In genomic region chr4:150346651-150347386, GRCm38 (mm10) we compare ENCODE assay signal across 9 mouse cellular contexts.
A peak's percentile ranks its signal among the peaks of the same experiment; 100 is the strongest.
DNase-seq lines count a peak whose midpoint lies in the region; ATAC-seq lines count a peak whose summit lies in the region.
"Had no signal": no experiment of that assay in that cellular context is flagged by ENCODE, and none has a peak within 500 bp of the region (broad histone marks: within the 10 kb centered on the region; RNA-seq: fewer than 3 reads in every experiment).

No protein-coding gene starts in this region.

- H3K27me3 ChIP-seq in forebrain, embryonic 14.5 days (replicated peaks; ENCODE audit: control insufficient read depth, insufficient read depth, low read length) = no peaks in the 10 kb centered on the region
- no peaks in the 10 kb centered on the region for H3K27me3 ChIP-seq in kidney, embryonic 16.5 days (ENCODE audit: insufficient read depth, low read length)
- H3K27me3 ChIP-seq in neural tube, embryonic 13.5 days = no peaks in the 10 kb centered on the region

- no peak overlapping the region for H3K4me2 ChIP-seq in forebrain, embryonic 14.5 days (ENCODE audit: low read length)
- peak overlapping the region; percentile 35; the same call in 1 of the 2 replicates for H3K4me2 ChIP-seq in kidney, embryonic 16.5 days (replicated peaks; ENCODE audit: low read depth, low read length)
- H3K4me2 ChIP-seq in neural tube, embryonic 13.5 days = no peak overlapping the region

- ATAC-seq in cerebellum, adult (ENCODE audit: insufficient number of reproducible peaks, low FRiP score, low TSS enrichment) = no peak
- peak; percentile 95 for ATAC-seq in forebrain, embryonic 14.5 days
- peak; percentile 76 for ATAC-seq in kidney, embryonic 16.5 days (ENCODE audit: low FRiP score, low TSS enrichment)
- peak; percentile 75 for ATAC-seq in neural tube, embryonic 13.5 days (ENCODE audit: low read depth)

- peaks cover 6% of the 10 kb centered on the region for H3K4me1 ChIP-seq in forebrain, embryonic 14.5 days (ENCODE audit: control insufficient read depth, insufficient read depth, low read length)
- peaks cover 48% of the 10 kb centered on the region for H3K4me1 ChIP-seq in kidney, embryonic 16.5 days (ENCODE audit: insufficient read depth, low read length)
- H3K4me1 ChIP-seq in neural tube, embryonic 13.5 days (replicated peaks) = peaks cover 71% of the 10 kb centered on the region

- H3K9ac ChIP-seq in forebrain, embryonic 14.5 days (ENCODE audit: low read length) = no peak overlapping the region
- H3K9ac ChIP-seq in kidney, embryonic 16.5 days (replicated peaks; ENCODE audit: low read length) = no peak overlapping the region
- H3K9ac ChIP-seq in neural tube, embryonic 13.5 days = no peak overlapping the region

- 3% methylated on average over 4 of the region's 4 CpGs for WGBS in forebrain, embryonic 14.5 days
- WGBS in kidney, embryonic 16.5 days = 13% methylated on average over 4 of the region's 4 CpGs
- 9% methylated on average over 4 of the region's 4 CpGs for WGBS in neural tube, embryonic 13.5 days

- no peak overlapping the region for H3K4me3 ChIP-seq in forebrain, embryonic 14.5 days (ENCODE audit: low read depth, low read length)
- no peak overlapping the region for H3K4me3 ChIP-seq in kidney, embryonic 16.5 days (ENCODE audit: low read length)
- no peak overlapping the region for H3K4me3 ChIP-seq in neural tube, embryonic 13.5 days

- H3K9me3 ChIP-seq in forebrain, embryonic 14.5 days (replicated peaks; ENCODE audit: control insufficient read depth, low read length) = no peaks in the 10 kb centered on the region
- no peaks in the 10 kb centered on the region for H3K9me3 ChIP-seq in kidney, embryonic 16.5 days (ENCODE audit: low read length)
- H3K9me3 ChIP-seq in neural tube, embryonic 13.5 days = no peaks in the 10 kb centered on the region

- no peak overlapping the region for H3K27ac ChIP-seq in forebrain, embryonic 14.5 days (ENCODE audit: low read depth, low read length)
- peak overlapping the region; percentile 81 for H3K27ac ChIP-seq in kidney, embryonic 16.5 days (ENCODE audit: low read length)
- H3K27ac ChIP-seq in neural tube, embryonic 13.5 days (replicated peaks) = peak overlapping the region; percentile 53

- H3K36me3 ChIP-seq in forebrain, embryonic 14.5 days (ENCODE audit: control insufficient read depth, insufficient read depth, low read length) = no peaks in the 10 kb centered on the region
- no peaks in the 10 kb centered on the region for H3K36me3 ChIP-seq in kidney, embryonic 16.5 days (ENCODE audit: insufficient read depth, low read length)
- no peaks in the 10 kb centered on the region for H3K36me3 ChIP-seq in neural tube, embryonic 13.5 days

- DNase-seq in cerebellum, postnatal 14 days = peak; percentile 35 to 42
- peak; percentile 92 for DNase-seq in forebrain, embryonic 14.5 days (ENCODE audit: low spot score)
- DNase-seq in layer of hippocampus, adult 9-10 months (ENCODE audit: low spot score) = no peak
- DNase-seq in cerebellum, postnatal 36 days = no peak
- DNase-seq in layer of hippocampus, adult 9-11 months = no peak
- DNase-seq: thymus, postnatal 4 days had no signal

Comparison
In these comparisons a context has a peak if more than half of its experiments do, and no peak if none do; other contexts are left out.
1. DNase-seq: peak in cerebellum, postnatal 14 days (2 of 2) and forebrain, embryonic 14.5 days (single experiment); none in layer of hippocampus, adult 9-10 months (single experiment), cerebellum, postnatal 36 days (0 of 2) and layer of hippocampus, adult 9-11 months (single experiment).